Mouse (Mus musculus) neutrophil, adult 5-6 weeks (primary cell): Measurements from ENCODE around the gene Pax4. TPM values are rescaled to one million over a fixed set of nuclear protein-coding genes. Genes with fewer than 3 reads are reported as not detected.

ENCODE experiments used
- ATAC-seq: fragments of 151-379, 151-347 bp; 2 replicates; pipeline ENCODE4 v1.8.0; 2017; ENCODE audit warnings: mild to moderate bottlenecking, moderate TSS enrichment; ENCODE audit not compliant: insufficient number of reproducible peaks, poor library complexity, low FRiP score, severe bottlenecking; ENCODE audit errors: extremely low read depth
- total RNA-seq: library from RNA; stranded (forward); fragments of 200-1000 nt; gene quantifications from 2 replicates; pipeline ENCODE4 v1.2.3, GENCODE M21; 2017

Gene Pax4
- total RNA-seq, result not detected in 2 replicates

DNA sequence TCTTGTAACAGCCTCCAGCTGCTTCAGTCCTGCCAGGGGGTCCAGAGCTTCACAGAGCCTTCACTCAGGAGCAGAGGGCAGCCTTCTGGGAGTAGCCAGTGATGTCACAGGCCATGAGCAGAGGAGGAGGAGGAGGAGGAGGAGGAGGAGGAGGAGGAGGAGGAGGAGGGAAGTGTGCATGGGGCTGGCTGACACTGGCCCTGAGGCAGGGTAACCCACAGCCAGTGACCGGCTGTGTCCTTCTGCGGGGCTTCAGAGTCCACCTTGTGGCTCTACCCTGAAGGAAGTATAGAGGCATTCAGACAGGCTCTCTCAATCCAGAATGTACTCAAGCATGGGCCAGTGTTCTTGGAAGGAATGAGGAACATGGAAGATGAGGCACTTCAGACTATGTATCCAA lies at the start of gene Pax4:
Gene Pax4, minus strand, starts transcription at position 101 of the 400 bp plus-strand sequence.
- ATAC-seq, result no peak

DNA sequence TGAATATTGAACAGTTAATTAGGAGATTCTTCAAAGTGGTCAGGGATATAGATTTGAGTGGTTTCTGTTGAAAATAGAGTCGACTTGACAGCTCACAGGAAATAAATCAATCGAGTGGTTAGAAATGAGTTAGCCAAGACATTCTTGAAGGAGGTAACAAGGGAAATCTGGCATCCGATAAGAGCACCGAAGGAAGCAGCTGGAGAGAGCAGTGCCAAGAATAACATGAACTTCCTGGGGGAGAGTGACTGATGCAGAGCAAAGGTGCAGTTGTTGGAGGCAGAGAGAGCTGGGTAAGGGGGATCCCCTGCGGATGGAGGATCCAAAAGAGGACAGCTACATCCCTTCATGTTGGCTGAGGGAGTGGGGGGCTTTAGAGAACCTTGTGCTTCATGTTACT lies 48.7 kb upstream of the Pax4 start:
- no peak for ATAC-seq

DNA sequence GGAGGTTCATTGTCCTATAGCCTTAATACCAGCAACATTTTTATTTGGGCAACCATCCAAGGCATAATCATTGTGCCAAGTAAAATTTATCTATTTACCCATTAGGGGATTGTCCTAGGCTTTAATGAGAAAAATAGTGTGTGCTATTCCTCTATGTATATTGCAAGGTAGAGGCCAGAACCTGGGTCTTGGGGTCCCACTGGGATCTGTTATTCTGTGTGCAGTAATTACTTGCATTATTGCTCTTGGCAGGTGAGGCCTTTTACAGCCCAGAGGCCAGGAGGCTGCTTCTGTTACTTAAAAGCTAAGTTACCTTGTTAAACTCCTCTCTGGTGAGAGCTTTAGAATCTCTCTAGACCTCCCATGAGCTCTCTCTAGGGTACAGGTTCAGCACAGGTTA lies 42.0 kb upstream of the Pax4 start:
- ATAC-seq, result no peak

DNA sequence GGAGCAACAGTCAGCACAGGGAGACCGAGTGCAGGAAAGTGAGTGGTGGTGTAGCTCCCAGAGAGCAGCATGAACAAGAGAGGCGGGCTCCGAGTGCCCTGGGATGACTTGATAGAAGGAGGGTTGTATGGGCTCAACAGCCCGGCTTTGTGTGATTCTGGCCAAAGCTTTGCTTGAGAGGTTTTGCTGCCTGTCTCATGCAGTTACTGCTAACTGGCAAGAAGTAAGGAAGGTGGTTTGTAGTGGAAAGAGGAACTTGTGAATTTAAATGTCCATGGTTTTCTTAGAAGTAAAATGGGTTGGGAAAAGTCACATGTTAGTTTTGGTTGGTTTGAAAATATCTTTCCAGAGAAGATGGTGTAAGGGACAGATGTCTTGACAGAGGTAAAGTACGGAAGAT lies 41.5 kb upstream of the Pax4 start:
- no peak for ATAC-seq

DNA sequence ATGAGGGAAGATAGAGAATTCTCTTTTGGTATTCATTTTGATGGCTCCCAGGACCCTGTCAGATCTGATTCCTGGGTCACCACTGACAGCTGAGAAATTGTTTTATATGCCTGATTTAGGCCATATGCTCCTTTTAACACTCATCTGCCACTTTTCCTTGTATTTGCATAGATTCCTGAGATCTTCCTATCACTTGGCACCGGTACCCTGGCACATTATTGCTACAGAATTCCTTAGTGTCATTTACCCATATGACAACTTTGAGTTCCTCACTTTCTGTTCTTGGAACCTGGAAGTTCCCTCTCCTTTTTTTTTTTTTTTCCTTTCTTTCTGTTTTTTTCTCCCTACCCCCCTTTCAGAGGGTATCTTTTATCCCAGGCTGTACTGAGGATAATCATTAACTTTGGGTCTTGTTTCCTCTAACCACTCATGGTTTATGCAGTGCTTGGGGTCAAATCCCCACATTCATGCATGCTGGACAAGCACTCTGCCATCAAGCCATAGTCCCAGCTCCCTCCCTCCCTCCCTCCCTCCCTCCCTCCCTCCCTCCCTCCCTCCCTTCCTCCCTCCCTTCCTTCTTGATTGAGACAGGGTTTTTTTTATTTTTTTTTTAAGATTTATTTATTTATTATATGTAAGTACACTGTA lies 39.2 kb upstream of the Pax4 start:
- no peak for ATAC-seq

DNA sequence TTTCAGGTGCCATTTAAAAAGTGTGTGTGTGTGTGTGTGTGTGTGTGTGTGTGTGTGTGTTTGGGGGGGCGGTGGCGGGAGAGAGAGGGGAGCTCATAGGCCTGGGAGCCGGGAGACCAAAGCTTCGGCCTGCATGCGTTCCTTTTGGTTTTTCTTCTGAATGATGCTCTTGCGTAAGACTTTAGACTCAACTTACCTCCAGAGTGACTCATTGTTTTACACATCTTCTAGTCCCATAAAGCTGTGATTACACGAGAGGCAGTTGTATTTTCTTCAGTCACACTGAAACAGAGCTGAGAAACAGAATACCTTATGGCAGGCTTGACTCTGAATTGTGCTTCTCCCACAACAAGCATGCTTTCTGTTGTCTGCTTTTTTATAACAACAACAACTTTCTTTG lies 37.8 kb upstream of the Pax4 start:
- no peak for ATAC-seq

DNA sequence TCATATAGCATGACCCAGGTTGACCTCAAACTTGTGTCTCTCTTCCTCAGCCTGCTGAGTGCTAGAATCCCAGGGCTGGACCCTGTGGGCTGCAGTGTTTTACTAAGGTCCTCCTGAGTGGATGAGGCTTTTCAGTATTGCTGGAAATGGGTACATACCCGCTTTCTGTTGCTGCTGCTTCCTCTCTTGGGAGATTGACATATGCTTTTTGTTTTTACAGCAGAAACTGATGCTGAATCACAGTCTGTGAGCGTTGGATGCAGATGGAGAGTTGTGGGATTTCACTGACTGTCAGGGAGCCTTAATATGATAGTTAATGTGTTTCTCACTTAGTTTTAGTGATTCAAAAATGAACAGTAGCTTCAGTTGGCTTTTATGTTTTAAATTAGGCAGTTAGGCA lies 37.3 kb upstream of the Pax4 start:
- ATAC-seq, result no peak

DNA sequence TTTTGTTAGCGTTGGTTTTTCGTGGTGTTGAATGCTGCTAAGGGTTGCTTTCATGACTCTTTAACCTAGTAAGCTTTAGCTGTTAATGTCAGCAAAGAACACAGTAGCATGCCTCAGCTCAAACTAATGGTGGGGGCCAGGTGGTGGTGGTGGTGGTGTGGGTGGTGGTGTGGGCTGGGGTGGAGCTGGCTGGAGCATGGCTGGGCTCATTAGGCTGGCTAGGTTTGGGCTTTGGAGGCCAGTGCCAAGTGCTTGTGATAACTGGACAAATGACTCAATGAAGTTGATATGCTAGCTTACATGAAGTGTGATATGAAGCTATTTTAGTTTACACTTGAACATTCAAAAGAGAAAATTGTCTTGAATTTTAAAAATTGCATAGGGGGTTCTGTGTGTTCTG lies 36.9 kb upstream of the Pax4 start:
- ATAC-seq, result no peak

DNA sequence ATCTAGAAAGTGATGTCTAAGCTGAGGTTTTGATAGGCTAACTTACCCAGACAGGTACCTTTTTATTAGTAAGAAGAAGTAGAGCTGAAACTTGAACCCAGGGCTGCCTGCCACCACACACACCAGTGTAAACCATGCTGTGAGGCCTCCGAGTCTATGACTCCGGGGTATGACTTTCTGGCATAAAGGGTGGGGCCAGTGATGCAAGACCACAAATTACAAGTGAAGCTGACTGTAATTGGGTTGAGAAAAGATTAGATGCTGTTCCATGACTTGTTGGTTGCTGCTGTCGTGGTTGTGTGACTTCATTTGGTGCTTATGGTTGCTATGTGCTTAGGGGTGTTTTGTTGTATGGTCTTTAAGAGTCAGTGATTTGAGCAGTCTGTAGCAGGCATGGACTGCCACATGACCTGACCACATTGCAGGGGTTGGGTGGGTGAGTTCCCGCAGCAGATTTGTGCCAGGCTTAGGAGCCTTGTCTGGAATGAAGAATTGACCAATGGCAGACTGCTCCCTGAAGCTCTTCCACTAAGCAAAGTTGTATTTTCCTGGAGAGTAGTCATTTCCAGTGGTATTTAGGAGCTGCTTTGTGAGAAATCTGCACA lies 33.7 kb upstream of the Pax4 start:
- ATAC-seq, result no peak

DNA sequence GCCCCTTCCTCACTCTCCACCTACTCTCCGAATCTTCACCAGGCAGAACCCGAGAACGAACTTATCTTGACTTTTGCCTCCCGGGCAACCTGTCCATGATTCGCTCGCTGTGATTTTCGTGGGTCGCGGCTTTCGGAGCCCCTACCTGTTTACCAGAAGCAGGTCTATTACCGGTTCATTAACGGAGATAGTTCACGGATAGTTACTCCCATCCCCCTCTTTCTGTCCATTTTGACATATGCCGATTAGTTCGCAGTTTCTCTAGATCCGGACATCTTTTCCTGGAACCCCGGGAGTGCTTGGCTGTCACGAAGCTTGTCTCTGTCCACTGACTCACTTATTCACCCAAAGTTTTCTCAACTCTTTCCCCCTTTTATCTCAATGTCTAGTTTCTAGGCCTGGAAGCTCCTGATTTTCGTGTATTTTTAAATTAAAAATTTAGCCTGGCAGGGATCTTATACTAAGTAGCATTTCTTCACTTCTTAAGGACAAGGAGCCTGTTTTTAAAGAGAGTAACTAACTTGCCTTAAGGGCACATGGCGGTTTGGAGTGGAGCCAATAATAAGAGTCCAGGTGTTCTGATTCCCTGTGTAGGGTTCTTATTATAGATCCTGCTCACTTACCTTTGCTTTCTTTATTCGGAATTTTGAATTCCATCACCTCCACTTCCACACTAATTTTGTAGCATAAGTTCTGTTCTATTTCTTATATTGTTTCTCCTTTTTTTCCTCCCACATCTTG lies 31.8 kb upstream of the Pax4 start:
- no peak for ATAC-seq

DNA sequence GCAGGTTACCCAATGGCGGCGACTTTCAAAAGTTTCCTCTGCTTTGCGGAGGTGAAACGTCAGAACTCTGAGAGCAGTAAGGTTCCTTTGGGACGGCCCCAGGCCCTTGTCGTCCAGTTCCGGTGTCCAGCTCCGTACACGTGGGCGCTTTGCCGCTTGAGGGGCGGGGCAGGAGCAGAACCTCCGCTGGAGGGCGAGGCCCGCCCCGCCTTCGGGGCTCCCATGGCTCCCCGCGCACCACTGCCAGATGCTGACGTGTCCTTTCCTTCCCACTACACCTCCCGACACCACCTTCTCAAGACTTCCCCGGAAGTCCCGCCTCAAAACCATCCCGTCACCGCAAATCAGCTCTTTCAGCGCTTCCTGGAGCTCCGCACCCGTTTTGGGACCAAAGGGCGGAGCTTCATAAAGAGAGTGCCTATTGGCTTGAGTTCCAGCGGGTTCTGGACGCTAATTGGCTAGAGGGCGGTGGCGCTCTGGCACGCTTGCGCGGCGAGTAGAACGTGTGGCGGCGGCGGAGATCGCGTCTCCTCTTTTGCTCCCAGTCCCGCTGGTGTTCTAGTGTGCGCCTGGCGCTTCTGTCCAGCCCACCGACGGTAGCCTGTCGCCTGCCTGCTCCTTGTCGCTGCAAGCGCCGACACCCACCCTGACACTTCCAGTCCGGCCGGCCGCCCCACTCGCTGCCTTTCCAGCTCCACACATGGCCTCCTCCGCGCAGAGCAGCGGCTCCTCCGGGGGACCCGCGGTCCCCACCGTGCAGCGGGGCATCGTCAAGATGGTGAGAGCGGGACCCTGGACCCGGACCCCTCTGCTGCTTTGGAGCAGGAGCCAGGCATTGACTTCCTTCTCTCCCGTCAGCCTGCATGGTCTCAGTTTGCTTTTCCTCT lies 31.0 kb upstream of the Pax4 start:
- ATAC-seq, result peak; percentile 96

DNA sequence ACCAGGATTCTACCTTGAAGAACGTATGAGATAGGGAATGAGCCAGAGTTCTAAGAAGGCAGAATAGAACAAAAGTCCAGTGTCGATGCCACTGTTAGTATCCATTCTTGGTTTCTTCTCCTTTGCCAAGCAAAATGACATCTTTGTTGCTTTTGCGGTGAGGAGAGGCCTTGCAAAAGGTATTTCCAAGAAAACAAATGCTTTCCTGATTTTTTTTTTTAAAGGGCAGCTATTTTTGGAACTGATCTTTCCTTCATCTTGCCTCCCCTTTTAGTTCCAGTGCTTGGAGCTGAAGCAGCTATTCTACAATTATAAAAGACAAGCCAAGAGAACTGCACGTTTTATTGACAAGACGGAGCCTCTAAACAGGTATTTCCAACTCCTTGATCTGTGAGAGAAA lies 25.7 kb upstream of the Pax4 start, which contains the start of gene Snd1:
Gene Snd1, plus strand, starts transcription at position 301 of the 400 bp plus-strand sequence.
- ATAC-seq, result no peak

DNA sequence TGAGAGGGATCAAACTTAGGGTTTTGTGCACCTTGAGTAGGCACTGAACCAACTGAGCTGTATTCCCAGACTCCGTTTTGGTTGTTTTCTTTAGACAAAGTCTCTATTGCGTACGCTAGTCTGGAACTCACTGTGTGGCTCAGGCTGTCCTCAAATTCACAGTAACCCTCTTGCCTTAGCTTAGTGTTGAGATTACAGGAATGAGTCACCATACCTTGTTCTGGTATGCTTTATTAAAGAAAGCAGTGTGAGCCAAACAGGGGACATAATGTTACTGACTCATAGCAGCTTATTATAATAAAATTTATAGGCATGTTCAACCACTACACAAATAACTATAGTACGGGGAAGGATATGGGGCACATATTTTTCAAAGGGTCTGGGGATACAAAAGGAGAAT lies 25.1 kb upstream of the Pax4 start:
- ATAC-seq, result no peak

DNA sequence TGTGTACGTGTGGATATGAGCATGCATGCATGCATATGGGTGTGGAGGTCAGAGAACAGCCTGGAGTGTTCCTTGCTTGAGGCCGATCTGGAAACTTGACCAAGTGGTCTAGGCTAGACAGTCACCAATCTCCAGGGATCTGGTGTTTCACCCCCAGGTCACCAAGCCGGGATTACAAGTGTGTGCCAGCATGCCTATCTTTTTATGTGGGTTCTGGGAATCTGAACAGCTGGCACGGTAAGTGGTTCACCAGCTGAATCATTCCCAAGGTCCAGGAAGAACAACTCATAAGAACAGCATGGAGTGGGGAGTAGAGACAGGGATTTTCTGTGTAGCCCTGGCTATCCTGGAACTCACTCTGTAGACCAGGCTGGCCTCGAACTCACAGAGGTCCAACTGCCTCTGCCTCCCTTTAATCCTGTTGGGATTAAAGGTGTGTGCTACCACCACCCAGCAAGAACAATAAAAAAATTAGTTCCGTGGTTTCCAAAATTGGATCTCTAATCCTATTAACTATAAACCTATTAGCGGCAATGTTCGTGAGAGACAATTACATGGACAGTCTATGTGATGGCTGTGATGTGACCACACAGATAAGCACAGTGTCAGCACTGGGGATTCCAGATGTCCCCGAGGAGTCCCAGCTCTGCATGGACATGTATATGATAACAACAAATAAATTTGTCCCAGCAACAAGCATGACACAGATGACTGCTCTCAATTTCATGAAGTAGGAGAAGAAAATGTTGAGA lies 22.3 kb upstream of the Pax4 start:
- no peak for ATAC-seq

DNA sequence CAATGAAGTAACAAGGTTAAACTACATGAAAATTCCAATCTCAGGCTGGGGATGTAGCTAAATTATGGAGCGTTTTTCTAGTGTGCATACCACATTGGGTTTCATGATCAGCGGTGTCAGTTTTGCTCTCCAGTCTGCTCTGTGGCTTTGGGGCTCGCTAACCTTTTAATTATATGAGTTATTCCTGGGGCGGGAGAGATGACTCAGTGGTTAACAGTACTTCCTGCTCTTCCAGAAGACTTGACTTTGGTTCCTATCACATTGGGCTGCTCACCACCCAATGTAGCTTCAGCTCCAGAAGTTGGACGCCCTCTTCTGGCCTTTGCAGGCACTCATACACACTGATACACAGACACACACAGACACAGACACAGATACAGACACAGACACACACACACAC lies 21.5 kb upstream of the Pax4 start:
- no peak for ATAC-seq

DNA sequence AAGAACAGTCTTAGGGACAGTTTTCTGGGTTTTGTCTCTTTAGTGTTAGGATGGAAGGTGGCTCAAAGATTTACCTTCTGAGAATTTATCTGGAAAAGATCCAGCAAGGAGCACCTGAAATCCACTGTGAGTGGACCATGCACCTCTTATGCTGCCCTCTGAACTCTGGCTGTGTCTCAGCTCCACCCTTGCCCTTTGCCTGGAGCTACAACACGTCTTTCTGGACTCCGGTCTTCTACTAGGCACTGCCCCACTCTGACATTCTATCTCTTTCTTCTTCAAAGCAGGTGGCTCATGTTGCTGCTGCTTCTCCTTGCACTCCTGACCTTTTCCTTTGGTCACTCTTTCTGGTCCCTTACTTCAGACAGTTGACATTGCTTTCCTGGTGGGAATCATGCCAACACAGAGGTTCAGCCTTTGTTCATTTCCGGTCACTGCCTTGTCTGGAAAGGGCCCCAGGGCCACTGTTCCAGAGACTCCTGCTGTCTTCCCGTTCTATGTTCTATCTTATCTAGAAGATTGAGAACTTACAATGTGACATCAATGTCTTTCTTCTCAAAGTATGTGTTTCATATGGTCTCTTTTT lies 21.0 kb upstream of the Pax4 start:
- ATAC-seq, result no peak

DNA sequence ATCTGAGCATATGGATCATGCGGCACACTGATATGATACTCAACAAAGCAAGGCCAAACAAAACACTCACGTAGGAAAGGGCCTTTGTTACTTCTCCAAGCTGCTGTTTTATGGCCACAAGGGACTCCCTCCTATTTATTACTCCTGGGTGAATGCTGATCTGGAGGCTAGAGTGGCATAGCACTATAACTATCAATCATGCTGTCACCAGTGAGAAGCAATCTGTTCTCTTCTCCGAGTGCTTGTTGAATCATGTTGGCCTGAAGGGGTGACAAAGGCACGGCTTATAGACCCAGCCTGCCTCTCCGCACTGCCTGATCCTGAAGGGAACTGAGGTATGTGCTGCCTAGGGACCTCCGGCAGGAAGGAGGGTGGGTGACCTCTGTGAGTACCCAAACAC lies 15.5 kb upstream of the Pax4 start:
- no peak for ATAC-seq

DNA sequence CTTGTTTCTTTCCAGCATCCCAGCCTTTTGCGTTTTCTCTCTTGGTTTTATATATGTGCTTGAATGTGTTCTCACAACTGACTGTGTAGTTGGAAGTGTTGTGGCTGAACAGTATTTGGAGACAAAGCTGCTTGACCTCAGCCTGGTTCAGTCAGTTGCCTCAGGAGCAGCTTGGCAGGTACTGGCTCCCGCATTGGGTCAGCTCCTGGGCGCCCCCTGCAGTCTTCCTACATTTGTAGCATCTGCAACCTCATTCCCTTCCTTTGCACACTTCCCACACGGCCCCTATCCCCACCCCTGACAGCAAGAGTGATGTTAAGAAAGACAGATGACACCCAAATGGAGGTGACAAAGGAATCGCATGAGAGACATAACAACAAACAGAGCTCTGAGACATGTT lies 11.4 kb upstream of the Pax4 start:
- peak; percentile 48; the same call in 1 of the 2 replicates for ATAC-seq
